Mouse (Mus musculus): Measurements from ENCODE around the gene Erbb4.

GRCm38 (mm10) chr1:69157346-69157745 is 49.5 kb upstream of the Erbb4 start:
- no peak for TF ChIP-seq CTCF (IDR thresholded peaks at IDR 0.05; ENCODE audit: extremely low read depth, insufficient read length, insufficient replicate concordance, low read depth, low read length)
- no peak for TF ChIP-seq POLR2A (IDR thresholded peaks at IDR 0.05; ENCODE audit: low read depth, low read length)

All from small intestine, adult 2 months (tissue).